Mouse (Mus musculus) ES-E14 (cell line): ENCODE data around the gene Ropn1l. TPM values are rescaled to one million over a fixed set of nuclear protein-coding genes. Genes with fewer than 3 reads are reported as not detected.

Experiments used
- DNase-seq: peaks from one replicate; pipeline ENCODE4 v3.0.0-alpha.2; 2013; ENCODE audit warnings: low read depth, low spot score
- H3K27ac ChIP-seq: 2 replicates; pipeline ENCODE4 v1.5.1; 2012; ENCODE audit warnings: low read depth, mild to moderate bottlenecking, low read length, moderate library complexity, mixed read lengths; ENCODE audit not compliant: poor library complexity, insufficient read depth, severe bottlenecking
- H3K36me3 ChIP-seq: 2 replicates; pipeline ENCODE4 v1.6.1; 2012; ENCODE audit warnings: mild to moderate bottlenecking, low read length, moderate library complexity, mixed read lengths; ENCODE audit not compliant: control insufficient read depth, poor library complexity, insufficient read depth, severe bottlenecking
- H3K4me1 ChIP-seq, 2 experiments: fragments of 150-350 bp in 1 of 2; sonication (generic) in 1 of 2; 2 replicates each; pipeline ENCODE4 v1.6.1; 2012; ENCODE audit warnings: low read length in 2 of 2, mild to moderate bottlenecking in 1 of 2, mixed read lengths in 1 of 2; ENCODE audit not compliant: control insufficient read depth in 2 of 2, insufficient read depth in 2 of 2, poor library complexity in 1 of 2
- H3K4me3 ChIP-seq, 2 experiments: fragments of 150-350 bp in 1 of 2; sonication (generic) in 1 of 2; 2 replicates each; pipeline ENCODE4 v1.5.1; 2012; ENCODE audit warnings: low read length in 2 of 2, low read depth in 1 of 2, mild to moderate bottlenecking in 1 of 2, mixed read lengths in 1 of 2; ENCODE audit not compliant: insufficient read depth in 1 of 2, poor library complexity in 1 of 2, severe bottlenecking in 1 of 2
- H3K9ac ChIP-seq: 2 replicates; pipeline ENCODE4 v1.6.1; 2012; ENCODE audit warnings: low read depth, mild to moderate bottlenecking, low read length, mixed read lengths; ENCODE audit not compliant: poor library complexity, insufficient read depth, severe bottlenecking
- H3K9me3 ChIP-seq: fragments of 150-350 bp; sonication (generic); 2 replicates; pipeline ENCODE4 v1.6.1; 2012; ENCODE audit warnings: low read depth, mild to moderate bottlenecking, low read length; ENCODE audit not compliant: control insufficient read depth, insufficient read depth
- CHD2 ChIP-seq: IDR thresholded peaks from 2 replicates; pipeline ENCODE4 v1.6.1; 2014; ENCODE audit warnings: mild to moderate bottlenecking, low read depth, low read length, inconsistent platforms
- HCFC1 ChIP-seq: IDR thresholded peaks from 2 replicates; pipeline ENCODE4 v1.6.1; 2012; ENCODE audit warnings: low read length, inconsistent platforms, borderline replicate concordance; ENCODE audit not compliant: insufficient read depth
- MAFK ChIP-seq: IDR thresholded peaks from 2 replicates; pipeline ENCODE4 v1.6.1; 2014; ENCODE audit warnings: mild to moderate bottlenecking, low read depth, low read length, inconsistent platforms; ENCODE audit not compliant: insufficient read depth
- ZC3H11A ChIP-seq: IDR thresholded peaks from 2 replicates; pipeline ENCODE4 v1.6.1; 2012; ENCODE audit warnings: low read depth, mild to moderate bottlenecking, inconsistent platforms, low read length, borderline replicate concordance
- ZNF384 ChIP-seq: IDR thresholded peaks from 2 replicates; pipeline ENCODE4 v1.6.1; 2012; ENCODE audit warnings: low read depth, low read length, inconsistent platforms
- in situ Hi-C, 2 experiments: fragments of 600-800 bp; cut with MboI; formaldehyde crosslinking; loops; one replicate each; pipeline ENCODE4 v1.15.1; 2025; ENCODE audit warnings: low sequenced_read_pairs in 2 of 2, inconsistent platforms in 1 of 2; ENCODE audit not compliant: unreplicated experiment in 2 of 2
- total RNA-seq: library from RNA; depleted of rRNA; stranded (reverse); fragments of 300-350 nt; gene quantifications from 2 replicates; pipeline ENCODE4 v1.2.3, GENCODE M21; 2012

Ropn1l gene
- total RNA-seq, 1 experiment: not detected

DNA sequence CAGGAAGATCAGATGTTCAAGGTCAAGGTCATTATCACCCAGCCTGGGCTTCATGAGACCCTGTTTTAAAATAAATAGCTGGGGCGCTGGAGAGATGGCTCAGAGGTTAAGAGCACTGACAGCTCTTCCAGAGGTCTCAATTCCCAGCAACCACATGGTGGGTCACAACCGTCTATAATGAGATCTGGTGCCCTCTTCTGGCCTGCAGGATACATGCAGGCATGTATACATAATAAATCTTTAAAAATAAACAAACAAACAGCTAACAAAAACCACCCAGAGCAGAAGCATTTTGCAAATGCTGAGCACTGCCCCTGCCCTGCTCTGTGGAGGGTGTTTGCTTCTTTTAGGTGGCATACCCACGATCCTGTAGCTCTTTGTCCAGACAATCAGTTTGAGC lies 56.2 kb downstream of the Ropn1l start:
- no peak for DNase-seq
- Histone ChIP-seq H3K9me3 (no peaks in the 10 kb centered on the region), H3K4me3 (no peak overlapping the region), H3K36me3 (no peaks in the 10 kb centered on the region), H3K4me1 (peaks cover 0 to 4% of the 10 kb centered on the region in 2 experiments; a peak in 1 of 4 replicates), H3K27ac (no peak overlapping the region), H3K9ac (no peak overlapping the region)
- TF ChIP-seq ZC3H11A: no peak
- TF ChIP-seq MAFK: no peak
- no peak for TF ChIP-seq CHD2
- TF ChIP-seq ZNF384: no peak
- TF ChIP-seq HCFC1: no peak
- in situ Hi-C loops: no loop called here

DNA sequence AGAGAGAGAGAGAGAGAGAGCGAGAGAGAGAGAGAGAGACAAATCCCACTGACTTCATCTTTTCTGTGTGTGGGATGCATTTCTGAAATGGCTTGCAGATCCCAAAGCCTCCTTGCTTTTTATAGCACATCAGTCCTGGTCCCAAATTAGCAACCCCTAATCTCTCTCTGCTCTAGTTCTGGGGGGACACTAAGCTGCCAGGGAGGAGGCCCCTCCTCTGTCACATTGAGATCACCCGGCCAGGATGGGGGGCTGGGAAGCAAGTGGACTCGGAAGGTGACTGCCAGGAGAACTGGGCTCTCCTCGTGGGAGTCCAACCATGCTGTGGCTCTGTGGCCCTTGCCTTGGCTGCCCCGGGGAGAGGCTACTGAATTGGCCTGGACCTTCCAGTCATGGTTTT lies 56.8 kb downstream of the Ropn1l start:
- no peak overlapping the region for H3K4me3 ChIP-seq
- no peaks in the 10 kb centered on the region for H3K9me3 ChIP-seq
- in situ Hi-C loops: no loop called here
- H3K27ac ChIP-seq: no peak overlapping the region
- DNase-seq: no peak
- H3K36me3 ChIP-seq: no peaks in the 10 kb centered on the region
- H3K9ac ChIP-seq: no peak overlapping the region
- peaks cover 0 to 4% of the 10 kb centered on the region in 2 experiments; a peak in 1 of 4 replicates for H3K4me1 ChIP-seq
- TF ChIP-seq ZC3H11A (no peak), ZNF384 (no peak), MAFK (no peak), CHD2 (no peak), HCFC1 (no peak)

DNA sequence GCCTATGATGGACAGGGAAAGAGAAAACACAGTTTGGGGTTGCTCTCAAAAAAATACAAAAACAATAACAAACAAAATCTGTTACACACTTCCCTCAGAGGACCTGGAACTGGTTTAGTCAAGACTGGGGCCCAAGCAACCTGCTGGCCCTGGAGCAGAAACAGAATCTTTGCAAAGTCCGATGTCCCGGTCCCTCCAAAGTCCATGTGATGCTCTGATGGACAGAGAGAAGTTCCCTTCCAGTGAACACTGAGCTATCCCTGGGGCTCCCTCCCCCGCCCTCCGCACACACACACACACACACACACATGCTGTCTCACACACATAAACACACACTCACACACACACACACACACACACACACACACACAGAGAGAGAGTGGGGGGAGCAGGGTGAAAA lies 57.6 kb downstream of the Ropn1l start:
- no peak overlapping the region for H3K27ac ChIP-seq
- DNase-seq: no peak
- no peaks in the 10 kb centered on the region for H3K36me3 ChIP-seq
- no peak overlapping the region for H3K9ac ChIP-seq
- no peaks in the 10 kb centered on the region for H3K9me3 ChIP-seq
- TF ChIP-seq MAFK (no peak), ZC3H11A (no peak), ZNF384 (no peak)
- no peak overlapping the region for H3K4me3 ChIP-seq
- in situ Hi-C loops: no loop called here
- peaks cover 0 to 2% of the 10 kb centered on the region in 2 experiments; a peak in 1 of 4 replicates for H3K4me1 ChIP-seq

DNA sequence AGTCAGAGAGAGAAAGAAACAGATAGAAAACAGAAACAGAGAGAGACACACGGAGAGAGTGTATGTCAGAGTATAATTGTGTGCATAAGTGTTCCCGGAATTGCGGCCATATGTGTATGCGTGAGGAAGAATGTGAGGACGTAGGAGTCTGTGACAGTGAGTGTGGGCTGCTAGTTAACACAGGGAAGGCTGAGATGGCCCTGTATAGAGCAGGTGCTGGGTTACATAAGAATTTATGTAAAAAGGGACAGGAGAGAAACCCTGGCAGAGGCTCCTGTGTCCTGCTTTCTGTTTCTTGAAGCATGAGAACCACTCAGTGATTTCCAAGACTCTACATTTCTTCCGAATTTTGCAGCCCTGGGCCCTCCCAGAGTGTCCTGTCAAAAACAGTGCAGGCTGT lies 60.1 kb downstream of the Ropn1l start:
- no peak overlapping the region for H3K9ac ChIP-seq
- no peak overlapping the region for H3K27ac ChIP-seq
- in situ Hi-C loops: no loop called here
- H3K36me3 ChIP-seq: no peaks in the 10 kb centered on the region
- TF ChIP-seq HCFC1 (no peak), ZNF384 (no peak), ZC3H11A (no peak), CHD2 (no peak), MAFK (no peak)
- no peaks in the 10 kb centered on the region for H3K4me1 ChIP-seq
- DNase-seq: no peak
- H3K4me3 ChIP-seq: no peak overlapping the region
- H3K9me3 ChIP-seq: no peaks in the 10 kb centered on the region

DNA sequence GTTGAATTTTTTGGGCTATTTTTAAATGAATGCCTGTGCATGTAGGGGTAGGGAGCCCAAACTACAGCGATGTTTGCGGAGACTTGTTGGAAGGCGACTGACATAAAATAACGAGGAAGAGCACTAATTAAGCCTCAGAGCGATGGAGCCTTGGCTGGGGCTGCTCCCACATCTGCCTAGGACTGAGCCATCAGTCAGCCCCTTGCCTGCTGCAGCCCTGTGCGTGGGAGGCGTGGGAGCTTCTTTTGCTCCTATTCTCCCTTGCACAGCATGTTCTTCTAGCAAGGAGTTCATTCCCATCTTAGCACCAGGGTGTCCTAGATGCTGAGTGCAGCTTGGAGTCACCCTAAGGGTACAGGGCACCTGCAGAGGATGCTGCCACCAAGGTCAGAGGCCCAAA lies 60.8 kb downstream of the Ropn1l start:
- Histone ChIP-seq H3K9ac (no peak overlapping the region), H3K4me1 (no peaks in the 10 kb centered on the region), H3K27ac (no peak overlapping the region), H3K4me3 (no peak overlapping the region), H3K36me3 (no peaks in the 10 kb centered on the region), H3K9me3 (no peaks in the 10 kb centered on the region)
- TF ChIP-seq ZC3H11A (no peak), CHD2 (no peak), ZNF384 (no peak), HCFC1 (no peak), MAFK (no peak)
- in situ Hi-C loops: no loop called here
- DNase-seq: no peak
